Mouse (Mus musculus): ENCODE measurements around the gene 1110032A03Rik.

DNA sequence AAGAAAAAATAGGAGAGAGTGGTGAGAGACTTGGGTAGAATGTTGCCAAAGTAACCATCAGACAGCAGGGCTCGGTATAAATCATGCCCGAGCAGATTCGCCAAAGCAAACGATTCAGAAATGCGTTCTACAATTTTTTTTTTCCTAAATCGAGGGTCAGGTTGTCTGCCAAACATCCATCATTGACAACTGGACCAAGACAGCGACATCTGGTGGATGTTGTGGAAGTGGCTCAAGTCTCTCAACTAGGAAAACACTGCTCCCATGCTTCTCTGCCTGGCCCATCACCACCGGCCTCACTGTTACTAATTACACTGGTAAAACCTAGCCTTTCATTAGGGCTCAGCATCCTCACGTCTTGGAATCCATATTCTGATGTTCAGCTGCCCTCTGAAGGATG is 40.3 kb downstream of the 1110032A03Rik start:
- no peak for TF ChIP-seq MAFK (IDR thresholded peaks at IDR 0.05; ENCODE audit: insufficient read depth, low read depth, low read length)
- no peak for TF ChIP-seq HCFC1 (IDR thresholded peaks at IDR 0.05; ENCODE audit: borderline replicate concordance, insufficient read depth, low read length)

All from ES-E14 (cell line).